Mouse (Mus musculus) liver, postnatal 0 days (tissue): Measurements from ENCODE around the gene Bsg.

Source experiments
- CTCF ChIP-seq: sonication (generic); IDR thresholded peaks from 2 replicates; pipeline ENCODE4 v1.5.1; 2016; ENCODE audit warnings: antibody characterized with exemption, low read depth
- EP300 ChIP-seq: IDR thresholded peaks from 2 replicates; pipeline ENCODE4 v1.6.1; 2016; ENCODE audit warnings: antibody characterized with exemption, low read depth, mild to moderate bottlenecking

DNA sequence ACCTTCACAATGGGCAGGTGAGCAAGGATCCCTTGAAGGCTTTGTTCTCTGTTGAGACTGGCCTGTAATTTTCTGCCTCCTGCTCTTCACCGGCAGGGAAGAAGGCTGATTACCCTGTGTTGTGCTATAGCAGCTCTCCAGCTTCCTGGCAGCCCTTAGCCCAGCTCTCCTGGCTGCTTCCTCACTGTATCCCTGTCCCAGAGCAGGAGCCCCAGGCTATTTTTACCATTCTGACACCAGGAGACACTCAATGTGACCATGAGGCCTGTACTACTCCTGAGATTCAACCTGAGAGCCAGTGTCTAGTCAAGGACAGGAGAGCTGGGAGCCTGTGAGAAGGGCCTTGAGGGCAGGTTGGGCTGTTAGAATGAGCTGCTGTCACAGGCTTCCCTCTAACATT lies 17.6 kb upstream of the Bsg start:
- TF ChIP-seq CTCF = no peak
- no peak for TF ChIP-seq EP300
